Mouse (Mus musculus): ENCODE data around the gene Lin7a. TPM values are rescaled to one million over a fixed set of nuclear protein-coding genes. Genes with fewer than 3 reads are reported as not detected.

The Lin7a gene
- polyA plus RNA-seq, 1 experiment from 2014 or later = 5.0 TPM

GRCm38 (mm10) chr10:107245961-107246460 is 25.5 kb upstream of the Lin7a start:
- no peaks in the 10 kb centered on the region for H3K4me1 ChIP-seq (ENCODE audit: control insufficient read depth, insufficient read depth, low read length)
- no peak for ATAC-seq (ENCODE audit: low read depth)
- H3K36me3 ChIP-seq (ENCODE audit: control insufficient read depth, insufficient read depth, low read length) = no peaks in the 10 kb centered on the region
- 84% methylated on average over 2 of the region's 2 CpGs for WGBS
- no peaks in the 10 kb centered on the region for H3K27me3 ChIP-seq (replicated peaks; ENCODE audit: control insufficient read depth, insufficient read depth, low read length)
- no peak for DNase-seq (ENCODE audit: low spot score)
- H3K27ac ChIP-seq (replicated peaks; ENCODE audit: low read depth, low read length) = no peak overlapping the region
- no peak overlapping the region for H3K4me3 ChIP-seq (ENCODE audit: low read depth, low read length)
- H3K9ac ChIP-seq (ENCODE audit: low read depth, low read length) = no peak overlapping the region
- H3K9me3 ChIP-seq (ENCODE audit: control insufficient read depth, low read length) = no peaks in the 10 kb centered on the region
- H3K4me2 ChIP-seq (ENCODE audit: low read depth, low read length) = no peak overlapping the region

DNA sequence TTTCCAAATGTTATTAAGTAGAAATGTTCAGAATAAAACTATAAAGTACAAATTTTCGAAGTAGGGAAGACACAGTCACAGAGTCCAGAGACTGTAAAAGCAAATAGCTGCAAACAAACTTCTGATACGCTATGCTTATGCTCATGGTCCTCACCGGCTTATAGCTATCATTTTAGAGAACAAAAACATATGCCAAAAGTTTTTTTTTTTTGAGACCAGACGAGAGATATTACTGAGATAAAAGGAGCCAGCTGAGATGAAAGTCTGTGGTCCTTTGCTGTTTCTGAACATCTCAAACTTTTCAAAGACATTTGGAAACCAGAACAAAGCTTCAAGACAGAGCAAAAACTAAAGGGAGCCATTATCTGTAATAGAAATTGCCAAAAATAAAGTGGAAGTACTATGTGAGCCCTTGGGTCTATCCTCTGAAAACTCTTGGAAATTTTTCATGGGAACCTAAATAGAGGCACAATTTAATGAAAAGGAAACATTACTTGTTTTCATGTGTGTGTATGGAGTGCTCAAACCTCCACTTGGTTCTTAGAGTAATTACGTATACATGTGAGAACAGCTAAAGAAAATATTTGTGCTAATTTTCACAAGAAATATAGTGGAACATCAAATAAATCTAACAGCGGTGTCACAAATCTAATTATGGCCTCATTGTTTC is 24.4 kb upstream of the Lin7a start:
- H3K4me2 ChIP-seq (ENCODE audit: low read depth, low read length) = no peak overlapping the region
- no peaks in the 10 kb centered on the region for H3K4me1 ChIP-seq (ENCODE audit: control insufficient read depth, insufficient read depth, low read length)
- H3K27ac ChIP-seq (replicated peaks; ENCODE audit: low read depth, low read length) = no peak overlapping the region
- DNase-seq (ENCODE audit: low spot score) = no peak
- H3K27me3 ChIP-seq (replicated peaks; ENCODE audit: control insufficient read depth, insufficient read depth, low read length) = no peaks in the 10 kb centered on the region
- H3K4me3 ChIP-seq (ENCODE audit: low read depth, low read length) = no peak overlapping the region
- no peak for ATAC-seq (ENCODE audit: low read depth)
- 73% methylated on average over 6 of the region's 6 CpGs for WGBS
- no peaks in the 10 kb centered on the region for H3K9me3 ChIP-seq (ENCODE audit: control insufficient read depth, low read length)
- no peak overlapping the region for H3K9ac ChIP-seq (ENCODE audit: low read depth, low read length)
- no peaks in the 10 kb centered on the region for H3K36me3 ChIP-seq (ENCODE audit: control insufficient read depth, insufficient read depth, low read length)

DNA sequence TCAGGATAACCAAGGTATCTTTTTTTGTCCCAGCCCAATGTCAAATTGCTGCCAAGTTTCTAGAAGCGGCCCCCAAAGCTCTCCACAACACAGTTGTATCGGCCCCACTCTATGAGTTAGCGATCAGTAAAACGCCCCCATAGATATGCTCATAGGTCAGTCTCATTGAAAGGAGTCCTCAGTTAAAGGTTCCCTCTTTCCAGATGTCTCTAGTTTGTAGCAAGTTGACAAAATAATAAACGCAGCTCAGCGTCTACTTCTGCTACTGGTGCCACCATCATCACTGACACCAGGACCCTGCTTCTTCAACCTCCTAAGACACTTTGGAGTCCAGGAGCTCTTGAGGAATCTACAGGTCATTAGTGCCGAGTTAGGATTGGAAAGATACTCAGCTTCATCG is 23.0 kb upstream of the Lin7a start:
- H3K36me3 ChIP-seq (ENCODE audit: control insufficient read depth, insufficient read depth, low read length) = no peaks in the 10 kb centered on the region
- no peak overlapping the region for H3K4me3 ChIP-seq (ENCODE audit: low read depth, low read length)
- ATAC-seq (ENCODE audit: low read depth) = no peak
- DNase-seq (ENCODE audit: low spot score) = no peak
- no peaks in the 10 kb centered on the region for H3K4me1 ChIP-seq (ENCODE audit: control insufficient read depth, insufficient read depth, low read length)
- no peaks in the 10 kb centered on the region for H3K27me3 ChIP-seq (replicated peaks; ENCODE audit: control insufficient read depth, insufficient read depth, low read length)
- H3K9ac ChIP-seq (ENCODE audit: low read depth, low read length) = no peak overlapping the region
- H3K4me2 ChIP-seq (ENCODE audit: low read depth, low read length) = no peak overlapping the region
- 85% methylated on average over 8 of the region's 8 CpGs for WGBS
- no peaks in the 10 kb centered on the region for H3K9me3 ChIP-seq (ENCODE audit: control insufficient read depth, low read length)
- no peak overlapping the region for H3K27ac ChIP-seq (replicated peaks; ENCODE audit: low read depth, low read length)

- Histone ChIP-seq H3K4me3 (ENCODE audit: low read depth, low read length) (no peak overlapping the region), H3K4me2 (ENCODE audit: low read depth, low read length) (no peak overlapping the region), H3K4me1 (ENCODE audit: control insufficient read depth, insufficient read depth, low read length) (no peaks in the 10 kb centered on the region), H3K36me3 (ENCODE audit: control insufficient read depth, insufficient read depth, low read length) (no peaks in the 10 kb centered on the region), H3K27me3 (replicated peaks; ENCODE audit: control insufficient read depth, insufficient read depth, low read length) (no peaks in the 10 kb centered on the region), H3K27ac (replicated peaks; ENCODE audit: low read depth, low read length) (no peak overlapping the region), H3K9ac (ENCODE audit: low read depth, low read length) (no peak overlapping the region), H3K9me3 (ENCODE audit: control insufficient read depth, low read length) (no peaks in the 10 kb centered on the region)
- DNase-seq (ENCODE audit: low spot score) (no peak), ATAC-seq (ENCODE audit: low read depth) (no peak)
- WGBS = 90% methylated on average over 7 of the region's 7 CpGs
Observed at GRCm38 (mm10) chr10:107249056-107249455, 22.4 kb upstream of the Lin7a start.

- Histone ChIP-seq H3K4me3 (ENCODE audit: low read depth, low read length) (no peak overlapping the region), H3K4me2 (ENCODE audit: low read depth, low read length) (no peak overlapping the region), H3K36me3 (ENCODE audit: control insufficient read depth, insufficient read depth, low read length) (no peaks in the 10 kb centered on the region), H3K27me3 (replicated peaks; ENCODE audit: control insufficient read depth, insufficient read depth, low read length) (no peaks in the 10 kb centered on the region), H3K27ac (replicated peaks; ENCODE audit: low read depth, low read length) (no peak overlapping the region), H3K4me1 (ENCODE audit: control insufficient read depth, insufficient read depth, low read length) (no peaks in the 10 kb centered on the region), H3K9me3 (ENCODE audit: control insufficient read depth, low read length) (no peaks in the 10 kb centered on the region), H3K9ac (ENCODE audit: low read depth, low read length) (no peak overlapping the region)
- peak; percentile 68; the same call in 1 of the 2 replicates for ATAC-seq (ENCODE audit: low read depth)
- no peak for DNase-seq (ENCODE audit: low spot score)
- 54% methylated on average over 5 of the region's 5 CpGs for WGBS
Observed at GRCm38 (mm10) chr10:107249606-107250186, 21.8 kb upstream of the Lin7a start.

GRCm38 (mm10) chr10:107250346-107251210 is 20.9 kb upstream of the Lin7a start:
- Histone ChIP-seq H3K4me1 (ENCODE audit: control insufficient read depth, insufficient read depth, low read length) (no peaks in the 10 kb centered on the region), H3K4me2 (ENCODE audit: low read depth, low read length) (no peak overlapping the region), H3K9ac (ENCODE audit: low read depth, low read length) (no peak overlapping the region), H3K27me3 (replicated peaks; ENCODE audit: control insufficient read depth, insufficient read depth, low read length) (no peaks in the 10 kb centered on the region), H3K9me3 (ENCODE audit: control insufficient read depth, low read length) (no peaks in the 10 kb centered on the region), H3K27ac (replicated peaks; ENCODE audit: low read depth, low read length) (no peak overlapping the region), H3K4me3 (ENCODE audit: low read depth, low read length) (no peak overlapping the region), H3K36me3 (ENCODE audit: control insufficient read depth, insufficient read depth, low read length) (no peaks in the 10 kb centered on the region)
- ATAC-seq (ENCODE audit: low read depth) = no peak
- no peak for DNase-seq (ENCODE audit: low spot score)
- 80% methylated on average over 7 of the region's 7 CpGs for WGBS

GRCm38 (mm10) chr10:107251271-107251670 is 20.2 kb upstream of the Lin7a start:
- no peaks in the 10 kb centered on the region for H3K36me3 ChIP-seq (ENCODE audit: control insufficient read depth, insufficient read depth, low read length)
- H3K4me1 ChIP-seq (ENCODE audit: control insufficient read depth, insufficient read depth, low read length) = no peaks in the 10 kb centered on the region
- ATAC-seq (ENCODE audit: low read depth) (no peak), DNase-seq (ENCODE audit: low spot score) (no peak)
- H3K9ac ChIP-seq (ENCODE audit: low read depth, low read length) = no peak overlapping the region
- no peak overlapping the region for H3K4me3 ChIP-seq (ENCODE audit: low read depth, low read length)
- 68% methylated on average over 2 of the region's 2 CpGs for WGBS
- H3K27me3 ChIP-seq (replicated peaks; ENCODE audit: control insufficient read depth, insufficient read depth, low read length) = no peaks in the 10 kb centered on the region
- H3K4me2 ChIP-seq (ENCODE audit: low read depth, low read length) = no peak overlapping the region
- no peaks in the 10 kb centered on the region for H3K9me3 ChIP-seq (ENCODE audit: control insufficient read depth, low read length)
- H3K27ac ChIP-seq (replicated peaks; ENCODE audit: low read depth, low read length) = no peak overlapping the region

GRCm38 (mm10) chr10:107251801-107252502 is 19.5 kb upstream of the Lin7a start:
- no peak overlapping the region for H3K4me3 ChIP-seq (ENCODE audit: low read depth, low read length)
- no peak overlapping the region for H3K9ac ChIP-seq (ENCODE audit: low read depth, low read length)
- no peak for ATAC-seq (ENCODE audit: low read depth)
- WGBS = 93% methylated on average over 2 of the region's 2 CpGs
- H3K27ac ChIP-seq (replicated peaks; ENCODE audit: low read depth, low read length) = no peak overlapping the region
- no peaks in the 10 kb centered on the region for H3K9me3 ChIP-seq (ENCODE audit: control insufficient read depth, low read length)
- no peaks in the 10 kb centered on the region for H3K4me1 ChIP-seq (ENCODE audit: control insufficient read depth, insufficient read depth, low read length)
- no peak for DNase-seq (ENCODE audit: low spot score)
- H3K27me3 ChIP-seq (replicated peaks; ENCODE audit: control insufficient read depth, insufficient read depth, low read length) = no peaks in the 10 kb centered on the region
- H3K36me3 ChIP-seq (ENCODE audit: control insufficient read depth, insufficient read depth, low read length) = no peaks in the 10 kb centered on the region
- H3K4me2 ChIP-seq (ENCODE audit: low read depth, low read length) = no peak overlapping the region

Data from embryonic facial prominence, embryonic 14.5 days (tissue).